Mouse (Mus musculus): ENCODE results near the gene Pitpnm1. TPM values are rescaled to one million over a fixed set of nuclear protein-coding genes. Genes with fewer than 3 reads are reported as not detected.
"Not testable (repeated sequence)": the region's sequence is repeated elsewhere in the genome, so short reads cannot be mapped to it uniquely, and the experiment has no call there.

Gene Pitpnm1
- 100 to 1,000 TPM; 169 to 174 TPM for total RNA-seq (2021)

GRCm38 (mm10) chr19:4099837-4100717 is at the start of gene Pitpnm1:
TSS of gene Pitpnm1 (plus strand) at chr19:4099998.
- DNase-seq = no peak

GRCm38 (mm10) chr19:4051016-4051415 is 48.8 kb upstream of the Pitpnm1 start:
- DNase-seq = no peak

DNA sequence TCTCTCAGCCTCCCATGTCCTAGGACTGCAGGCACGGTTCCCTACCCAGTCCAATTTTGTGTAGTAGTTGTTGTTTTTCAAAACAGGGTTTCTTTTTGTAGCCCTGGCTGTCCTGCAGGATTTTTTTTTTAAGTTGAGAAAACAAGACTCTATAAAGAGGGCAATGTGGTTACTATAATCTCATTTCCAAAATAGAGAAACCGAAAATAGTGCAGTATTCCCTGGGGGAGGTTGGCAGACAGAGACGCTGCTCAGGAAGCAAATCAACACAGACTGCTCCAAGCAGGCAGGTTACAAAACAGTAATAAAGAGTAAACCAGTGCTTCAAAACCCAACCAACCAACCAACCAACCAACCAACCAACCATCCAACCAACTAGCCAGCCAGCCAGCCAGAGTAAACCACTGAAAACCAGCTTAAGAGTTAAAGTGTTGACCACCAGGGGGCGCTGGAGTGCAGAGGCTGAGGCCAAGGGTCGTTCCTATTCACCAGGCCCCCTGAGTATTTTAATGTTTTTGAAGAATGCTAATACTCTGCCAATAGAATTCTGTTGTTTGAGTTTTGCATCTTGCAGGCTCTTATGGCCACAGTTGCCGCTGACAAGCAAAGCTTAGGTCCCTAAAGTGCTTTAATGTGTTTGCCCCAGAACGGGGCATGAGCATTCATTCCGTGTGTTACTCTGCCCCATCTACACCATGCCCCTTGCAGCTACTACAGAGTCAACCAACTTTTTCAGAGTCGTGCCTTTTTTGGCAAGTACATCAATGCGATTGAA is 47.9 kb upstream of the Pitpnm1 start:
- peak in 1 of 2 experiments; percentile 36 for DNase-seq

DNA sequence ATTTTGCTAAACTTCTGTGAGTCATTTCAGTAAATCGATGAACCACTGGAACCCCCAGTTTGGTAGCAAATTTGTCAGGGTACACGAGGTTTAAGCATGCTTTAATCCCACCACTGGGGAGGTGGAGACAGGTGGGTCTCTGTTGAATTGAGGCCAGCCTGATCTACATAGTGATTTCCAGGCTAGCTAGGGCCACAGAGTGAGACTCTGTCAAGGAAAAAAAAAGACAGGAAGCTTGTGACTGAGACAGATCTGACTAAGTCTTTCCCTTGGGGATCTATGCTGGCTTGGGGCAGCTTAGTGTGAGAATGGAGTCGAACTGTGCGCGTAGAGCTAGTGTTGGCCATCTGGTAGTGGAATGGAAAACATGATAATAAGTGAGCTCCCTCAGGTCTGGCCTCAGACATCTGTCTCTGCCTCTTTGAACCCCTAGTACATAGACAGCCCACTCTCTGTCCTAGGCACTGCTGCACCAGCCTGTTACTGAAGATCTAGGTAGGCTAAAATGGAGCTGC is 47.2 kb upstream of the Pitpnm1 start:
- no peak for DNase-seq

DNA sequence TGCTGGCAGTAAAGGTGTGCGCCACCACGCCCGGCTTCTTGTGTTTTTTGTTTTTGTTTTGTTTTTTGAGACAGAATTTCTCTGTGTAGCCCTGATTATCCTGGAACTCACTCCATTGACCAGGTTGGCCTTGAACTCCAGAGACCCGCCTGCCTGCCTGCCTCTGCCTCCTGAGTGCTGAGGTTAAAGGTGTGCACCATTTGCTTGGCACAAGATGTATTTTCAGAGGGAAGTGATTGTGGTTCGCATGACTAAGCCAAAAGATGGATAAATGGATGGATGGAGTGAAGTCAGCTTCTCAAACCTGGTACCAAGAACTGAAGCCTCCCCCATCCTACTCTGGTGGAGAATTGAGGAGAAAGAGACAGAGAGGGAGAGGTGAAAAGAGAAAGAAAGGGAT is 45.2 kb upstream of the Pitpnm1 start:
- DNase-seq = no peak

- DNase-seq = no peak
Measured at GRCm38 (mm10) chr19:4055216-4055946, 44.4 kb upstream of the Pitpnm1 start.

DNA sequence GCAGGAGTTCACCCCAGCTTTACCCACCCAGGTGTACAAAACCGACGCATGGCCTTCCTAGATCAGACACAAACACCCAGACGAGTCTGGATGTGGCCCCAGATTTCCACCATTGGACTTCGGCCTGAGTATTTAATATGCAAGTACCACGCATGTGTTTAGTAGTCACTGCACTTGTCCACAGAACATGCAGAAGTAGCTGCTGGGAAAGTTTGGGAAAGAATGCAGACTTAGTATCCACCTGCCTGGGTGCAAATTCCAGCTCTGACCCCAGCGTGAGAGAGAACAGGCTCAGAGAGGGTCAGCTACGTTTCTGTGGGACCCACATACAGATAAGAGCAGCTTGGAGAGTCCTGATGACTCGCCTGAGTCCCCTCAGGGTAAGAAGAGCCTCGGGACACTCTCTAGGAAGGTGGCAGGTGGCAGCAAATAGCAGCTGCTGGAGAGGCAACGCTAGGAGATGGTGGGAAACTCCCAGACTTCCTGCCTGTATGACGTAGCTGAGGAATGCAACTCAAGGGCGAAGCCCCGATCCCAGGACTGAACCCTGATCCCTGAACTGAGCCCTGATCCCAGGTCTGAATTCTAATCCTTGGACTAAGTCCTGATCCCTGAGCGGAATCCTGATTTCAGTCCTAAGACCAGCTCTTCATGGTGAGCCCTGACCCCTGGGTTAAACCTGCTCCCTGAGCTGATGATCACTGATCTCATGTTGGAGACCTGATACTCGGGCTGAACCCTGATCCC is 43.7 kb upstream of the Pitpnm1 start:
- no peak for DNase-seq

DNA sequence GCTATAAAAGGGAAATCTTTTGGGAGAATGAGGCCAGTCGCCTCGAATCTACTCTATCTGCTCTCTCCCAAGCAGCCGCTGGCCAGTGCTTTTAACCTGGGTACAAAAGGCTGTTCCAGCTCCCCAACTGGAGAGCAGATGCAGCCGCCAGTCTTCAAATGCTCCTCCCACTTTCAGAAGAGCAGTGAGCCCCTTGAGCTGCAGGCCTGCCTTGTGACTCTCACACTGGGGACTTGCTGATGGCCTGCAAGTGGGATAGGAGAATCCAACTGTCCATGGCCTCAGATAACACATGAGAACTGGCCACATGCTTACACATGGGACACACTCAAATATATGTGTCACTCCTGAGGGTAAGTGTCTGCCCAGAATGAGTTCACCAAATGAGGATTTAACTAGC is 43.1 kb upstream of the Pitpnm1 start:
- no peak for DNase-seq

DNA sequence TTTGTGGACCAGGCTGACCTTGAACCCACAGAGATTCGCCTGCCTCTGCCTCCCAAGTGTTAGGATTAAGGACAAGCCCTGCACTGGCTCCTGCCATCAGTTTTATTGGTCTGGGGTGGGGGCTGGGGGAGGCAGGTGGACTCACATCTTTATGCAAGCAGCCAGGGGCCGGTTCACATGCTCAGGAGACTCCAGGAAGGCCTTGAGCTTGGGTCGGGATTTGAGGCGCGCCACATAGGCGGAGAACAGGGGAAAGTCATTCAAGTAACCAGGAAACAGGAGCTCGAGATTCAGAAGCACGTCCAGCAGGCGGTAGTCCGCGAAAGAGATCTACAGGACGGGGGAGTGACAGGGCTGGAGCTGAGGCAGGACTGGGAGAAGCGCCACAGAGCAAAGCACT is 42.4 kb upstream of the Pitpnm1 start:
- DNase-seq = no peak

- DNase-seq = no peak
Measured at GRCm38 (mm10) chr19:4057962-4058361, 41.8 kb upstream of the Pitpnm1 start.

- DNase-seq = no peak
Measured at GRCm38 (mm10) chr19:4058581-4058980, 41.2 kb upstream of the Pitpnm1 start.

- DNase-seq = no peak
Measured at GRCm38 (mm10) chr19:4059069-4059740, 40.6 kb upstream of the Pitpnm1 start, which contains the start of gene Gstp3. TSS of gene Gstp3 (minus strand) at chr19:4059569.

GRCm38 (mm10) chr19:4060044-4060898 is 39.5 kb upstream of the Pitpnm1 start:
- not testable (repeated sequence) for DNase-seq

DNA sequence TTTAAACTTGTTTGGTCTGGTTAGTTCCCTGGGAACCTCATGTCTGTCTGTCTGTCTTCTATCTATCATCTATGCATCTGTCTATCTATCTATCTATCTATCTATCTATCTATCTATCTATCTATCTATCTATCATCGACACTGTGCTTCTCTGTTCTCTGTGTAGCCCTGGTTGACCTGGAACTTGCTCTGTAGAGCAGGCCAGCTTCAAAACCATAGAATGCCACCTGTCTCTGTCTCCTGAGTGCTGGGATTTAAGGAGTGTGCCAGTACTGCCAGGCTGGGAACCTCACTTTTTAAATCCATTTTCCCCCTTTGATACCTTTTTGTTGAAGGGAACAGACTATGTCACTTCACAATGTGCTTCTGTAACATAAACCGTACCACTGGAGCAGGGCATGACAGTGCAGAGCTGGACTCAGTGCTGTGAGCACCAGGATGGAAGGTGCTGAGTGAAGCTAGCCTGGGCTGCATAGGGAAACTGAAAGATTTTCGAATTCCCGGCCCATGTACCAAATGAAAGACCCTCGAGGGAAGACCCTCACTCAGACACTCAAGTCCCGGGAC is 38.8 kb upstream of the Pitpnm1 start:
- no peak for DNase-seq

DNA sequence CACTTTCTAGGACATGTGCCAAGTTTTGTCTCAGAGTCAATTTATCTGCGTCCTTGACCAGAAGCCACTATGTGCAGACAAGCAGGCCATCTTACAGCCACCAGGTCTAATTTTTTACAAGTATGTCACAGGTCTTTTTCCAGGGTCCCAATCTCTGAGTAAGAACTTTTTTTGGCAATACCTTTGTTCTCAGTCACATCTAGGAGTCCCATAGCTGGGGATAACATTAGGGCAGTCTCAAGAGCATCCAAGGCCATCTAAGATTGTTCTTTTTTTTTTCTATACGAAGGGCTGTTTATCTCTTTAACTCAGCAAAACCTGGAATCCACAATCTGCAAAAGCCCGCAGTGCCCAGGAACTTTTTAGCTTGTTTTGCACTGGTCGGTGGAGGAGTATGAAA is 36.4 kb upstream of the Pitpnm1 start:
- not testable (repeated sequence) for DNase-seq

DNA sequence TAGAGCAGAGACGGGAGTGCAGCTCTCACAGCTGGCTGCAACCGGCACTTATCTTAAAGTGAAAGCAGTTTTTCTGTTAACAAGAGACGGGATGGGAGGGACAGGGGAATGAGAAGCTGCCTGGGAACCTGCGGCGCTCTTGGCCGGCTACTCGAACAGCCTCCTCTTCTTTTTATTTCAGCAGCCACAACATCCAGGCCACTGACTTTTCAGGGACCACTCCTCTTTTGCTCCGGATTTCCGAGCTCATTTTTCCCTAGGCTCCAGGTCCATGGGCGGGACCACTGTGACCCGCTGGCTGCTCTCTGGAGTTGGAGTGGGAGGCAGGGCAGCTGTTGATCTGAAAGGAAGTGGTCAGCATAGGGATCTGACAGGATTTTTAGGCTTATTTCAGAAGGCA is 35.3 kb upstream of the Pitpnm1 start:
- DNase-seq = not testable (repeated sequence)

DNA sequence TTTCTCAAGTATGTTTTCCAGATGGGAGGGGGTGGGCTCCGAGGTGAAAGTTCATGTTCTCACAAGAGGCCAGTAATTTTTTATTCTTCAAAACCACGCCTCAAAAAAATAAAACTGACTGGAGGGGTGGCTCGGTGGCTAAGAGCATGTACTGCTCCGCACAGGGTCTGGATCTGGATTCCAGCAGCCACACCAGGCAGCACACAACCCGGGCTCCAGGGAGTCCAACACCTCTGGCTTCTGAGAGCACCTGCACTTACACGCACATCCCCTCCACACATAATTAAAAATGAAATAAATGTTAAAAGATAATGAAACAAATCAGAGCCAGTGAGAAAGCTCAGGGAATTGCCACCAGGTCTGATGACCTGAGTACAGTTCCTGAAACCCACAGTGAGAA is 33.5 kb upstream of the Pitpnm1 start:
- DNase-seq = no peak

GRCm38 (mm10) chr19:4066877-4067276 is 32.9 kb upstream of the Pitpnm1 start:
- DNase-seq = no peak

DNA sequence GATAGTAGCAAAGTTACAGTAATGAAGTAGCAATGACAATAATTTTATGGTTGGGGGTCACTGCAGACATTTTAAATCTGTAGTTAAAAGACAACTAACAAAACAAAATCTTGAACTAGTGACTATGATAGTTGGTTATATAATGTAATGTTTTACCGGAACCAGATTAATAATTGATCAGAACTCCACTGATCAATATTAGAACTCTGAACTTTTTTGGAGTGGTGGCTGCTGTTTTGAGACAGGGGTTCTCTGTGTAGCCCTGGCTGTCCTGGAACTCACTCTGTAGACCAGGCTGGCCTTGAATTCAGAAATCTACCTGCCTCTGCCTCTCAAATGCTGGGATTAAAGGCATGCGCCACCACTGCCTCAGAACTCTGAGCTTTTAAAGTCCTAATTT is 31.6 kb upstream of the Pitpnm1 start:
- DNase-seq = not testable (repeated sequence)
